Mouse (Mus musculus) kidney, adult 2 months (tissue): ENCODE data around the gene Nup85.

Source experiments
- CTCF ChIP-seq: fragments of 200-500 bp; conservative IDR thresholded peaks from 2 replicates; pipeline ENCODE4 v1.5.1; 2011; ENCODE audit warnings: low read depth, mild to moderate bottlenecking, control low read depth, low read length, moderate library complexity, mixed read lengths; ENCODE audit not compliant: insufficient read depth, insufficient read length
- POLR2A ChIP-seq: fragments of 200-500 bp; IDR thresholded peaks from one replicate; pipeline ENCODE4 v1.6.1; 2011; ENCODE audit warnings: low read depth, low read length, control low read depth

GRCm38 (mm10) chr11:115598309-115598708, 34.1 kb downstream of the Nup85 start:
- TF ChIP-seq POLR2A (no peak), CTCF (no peak)
